Mouse (Mus musculus) embryonic fibroblast, embryonic 13.5 days (primary cell): ENCODE data around the gene Gm10644.

ENCODE experiments used
- CTCF ChIP-seq: IDR thresholded peaks from 2 replicates; pipeline ENCODE4 v1.5.1; 2011; ENCODE audit warnings: mild to moderate bottlenecking, control low read depth, low read length, moderate library complexity, borderline replicate concordance; ENCODE audit not compliant: insufficient read depth
- POLR2A ChIP-seq: IDR thresholded peaks from 2 replicates; pipeline ENCODE4 v1.6.1; 2011; ENCODE audit warnings: low read depth, mild to moderate bottlenecking, control low read depth, low read length, moderate library complexity

GRCm38 (mm10) chr8:83974521-83974920 is 19.5 kb upstream of the Gm10644 start:
- TF ChIP-seq POLR2A (no peak), CTCF (no peak)
